Mouse (Mus musculus): ENCODE data around the gene Gpha2. TPM values are rescaled to one million over a fixed set of nuclear protein-coding genes. Genes with fewer than 3 reads are reported as not detected.

Gene Gpha2
- polyA plus RNA-seq, 1 experiment = not detected

- Histone ChIP-seq H3K4me1 (ENCODE audit: control insufficient read depth, insufficient read depth, insufficient read length, low read length) (no peaks in the 10 kb centered on the region), H3K27ac (replicated peaks; ENCODE audit: low read depth, low read length) (no peak overlapping the region), H3K4me3 (ENCODE audit: insufficient read depth, low read depth, low read length) (no peak overlapping the region)
Observed at GRCm38 (mm10) chr19:6261379-6261778, 35.2 kb downstream of the Gpha2 start.

GRCm38 (mm10) chr19:6262222-6262621 lies 36.0 kb downstream of the Gpha2 start:
- no peaks in the 10 kb centered on the region for H3K4me1 ChIP-seq (ENCODE audit: control insufficient read depth, insufficient read depth, insufficient read length, low read length)
- H3K27ac ChIP-seq (replicated peaks; ENCODE audit: low read depth, low read length) = no peak overlapping the region
- H3K4me3 ChIP-seq (ENCODE audit: insufficient read depth, low read depth, low read length) = no peak overlapping the region

GRCm38 (mm10) chr19:6262839-6263433 lies 36.8 kb downstream of the Gpha2 start:
- H3K27ac ChIP-seq (replicated peaks; ENCODE audit: low read depth, low read length) = no peak overlapping the region

GRCm38 (mm10) chr19:6264200-6264599 lies 38.0 kb downstream of the Gpha2 start:
- Histone ChIP-seq H3K4me3 (ENCODE audit: insufficient read depth, low read depth, low read length) (no peak overlapping the region), H3K27ac (replicated peaks; ENCODE audit: low read depth, low read length) (no peak overlapping the region), H3K4me1 (ENCODE audit: control insufficient read depth, insufficient read depth, insufficient read length, low read length) (no peaks in the 10 kb centered on the region; the same call in 1 of the 2 replicates)

More at GRCm38 (mm10) chr19:6262839-6263433, 36.8 kb downstream of the Gpha2 start:
- Histone ChIP-seq H3K4me1 (ENCODE audit: control insufficient read depth, insufficient read depth, insufficient read length, low read length) (no peaks in the 10 kb centered on the region), H3K4me3 (ENCODE audit: insufficient read depth, low read depth, low read length) (no peak overlapping the region)

- Histone ChIP-seq H3K4me1 (ENCODE audit: control insufficient read depth, insufficient read depth, insufficient read length, low read length) (no peaks in the 10 kb centered on the region; the same call in 1 of the 2 replicates), H3K4me3 (ENCODE audit: insufficient read depth, low read depth, low read length) (no peak overlapping the region), H3K27ac (replicated peaks; ENCODE audit: low read depth, low read length) (no peak overlapping the region)
Observed at GRCm38 (mm10) chr19:6264945-6265344, 38.8 kb downstream of the Gpha2 start.

GRCm38 (mm10) chr19:6265727-6266182 lies 39.6 kb downstream of the Gpha2 start:
- H3K27ac ChIP-seq (replicated peaks; ENCODE audit: low read depth, low read length) = no peak overlapping the region
- no peak overlapping the region for H3K4me3 ChIP-seq (ENCODE audit: insufficient read depth, low read depth, low read length)
- no peaks in the 10 kb centered on the region; the same call in 1 of the 2 replicates for H3K4me1 ChIP-seq (ENCODE audit: control insufficient read depth, insufficient read depth, insufficient read length, low read length)

- H3K4me3 ChIP-seq (ENCODE audit: insufficient read depth, low read depth, low read length) = no peak overlapping the region
- no peaks in the 10 kb centered on the region; the same call in 1 of the 2 replicates for H3K4me1 ChIP-seq (ENCODE audit: control insufficient read depth, insufficient read depth, insufficient read length, low read length)
- peak overlapping the region; percentile 11 for H3K27ac ChIP-seq (replicated peaks; ENCODE audit: low read depth, low read length)
Observed at GRCm38 (mm10) chr19:6267306-6268169, 41.4 kb downstream of the Gpha2 start.

- H3K27ac ChIP-seq (replicated peaks; ENCODE audit: low read depth, low read length) = peak overlapping the region; percentile 89
- no peak overlapping the region for H3K4me3 ChIP-seq (ENCODE audit: insufficient read depth, low read depth, low read length)
- H3K4me1 ChIP-seq (ENCODE audit: control insufficient read depth, insufficient read depth, insufficient read length, low read length) = no peaks in the 10 kb centered on the region; the same call in 1 of the 2 replicates
Observed at GRCm38 (mm10) chr19:6268170-6268528, 42.0 kb downstream of the Gpha2 start.

- peak overlapping the region; percentile 89 for H3K27ac ChIP-seq (replicated peaks; ENCODE audit: low read depth, low read length)
Observed at GRCm38 (mm10) chr19:6268670-6269132, 42.5 kb downstream of the Gpha2 start.

GRCm38 (mm10) chr19:6269798-6270475 lies 43.8 kb downstream of the Gpha2 start:
- Histone ChIP-seq H3K27ac (replicated peaks; ENCODE audit: low read depth, low read length) (peak overlapping the region; percentile 59), H3K4me1 (ENCODE audit: control insufficient read depth, insufficient read depth, insufficient read length, low read length) (no peaks in the 10 kb centered on the region; the same call in 1 of the 2 replicates), H3K4me3 (ENCODE audit: insufficient read depth, low read depth, low read length) (no peak overlapping the region)

More at GRCm38 (mm10) chr19:6268670-6269132, 42.5 kb downstream of the Gpha2 start:
- Histone ChIP-seq H3K4me1 (ENCODE audit: control insufficient read depth, insufficient read depth, insufficient read length, low read length) (no peaks in the 10 kb centered on the region; the same call in 1 of the 2 replicates), H3K4me3 (ENCODE audit: insufficient read depth, low read depth, low read length) (no peak overlapping the region)

- H3K4me1 ChIP-seq (ENCODE audit: control insufficient read depth, insufficient read depth, insufficient read length, low read length) = peaks cover 5% of the 10 kb centered on the region; the same call in 1 of the 2 replicates
- no peak overlapping the region for H3K27ac ChIP-seq (replicated peaks; ENCODE audit: low read depth, low read length)
- H3K4me3 ChIP-seq (ENCODE audit: insufficient read depth, low read depth, low read length) = no peak overlapping the region
Observed at GRCm38 (mm10) chr19:6270661-6271060, 44.5 kb downstream of the Gpha2 start.

GRCm38 (mm10) chr19:6271206-6271605 lies 45.0 kb downstream of the Gpha2 start:
- no peak overlapping the region for H3K27ac ChIP-seq (replicated peaks; ENCODE audit: low read depth, low read length)
- H3K4me3 ChIP-seq (ENCODE audit: insufficient read depth, low read depth, low read length) = no peak overlapping the region

GRCm38 (mm10) chr19:6272053-6272452 lies 45.9 kb downstream of the Gpha2 start:
- Histone ChIP-seq H3K27ac (replicated peaks; ENCODE audit: low read depth, low read length) (no peak overlapping the region), H3K4me3 (ENCODE audit: insufficient read depth, low read depth, low read length) (no peak overlapping the region), H3K4me1 (ENCODE audit: control insufficient read depth, insufficient read depth, insufficient read length, low read length) (peaks cover 7% of the 10 kb centered on the region; the same call in 1 of the 2 replicates)

More at GRCm38 (mm10) chr19:6271206-6271605, 45.0 kb downstream of the Gpha2 start:
- H3K4me1 ChIP-seq (ENCODE audit: control insufficient read depth, insufficient read depth, insufficient read length, low read length) = peaks cover 7% of the 10 kb centered on the region; the same call in 1 of the 2 replicates

GRCm38 (mm10) chr19:6272738-6273137 lies 46.6 kb downstream of the Gpha2 start:
- no peak overlapping the region for H3K4me3 ChIP-seq (ENCODE audit: insufficient read depth, low read depth, low read length)
- H3K4me1 ChIP-seq (ENCODE audit: control insufficient read depth, insufficient read depth, insufficient read length, low read length) = peaks cover 7% of the 10 kb centered on the region; the same call in 1 of the 2 replicates
- H3K27ac ChIP-seq (replicated peaks; ENCODE audit: low read depth, low read length) = peak overlapping the region; percentile 72

- H3K4me3 ChIP-seq (ENCODE audit: insufficient read depth, low read depth, low read length) = no peak overlapping the region
- peaks cover 7% of the 10 kb centered on the region; the same call in 1 of the 2 replicates for H3K4me1 ChIP-seq (ENCODE audit: control insufficient read depth, insufficient read depth, insufficient read length, low read length)
- H3K27ac ChIP-seq (replicated peaks; ENCODE audit: low read depth, low read length) = peak overlapping the region; percentile 72
Observed at GRCm38 (mm10) chr19:6273592-6273991, 47.4 kb downstream of the Gpha2 start.
